Mouse (Mus musculus) ES-Bruce4 (cell line): ENCODE measurements around the gene Neurl2. TPM values are rescaled to one million over a fixed set of nuclear protein-coding genes. Genes with fewer than 3 reads are reported as not detected.
"Not testable (repeated sequence)": the region's sequence is repeated elsewhere in the genome, so short reads cannot be mapped to it uniquely, and the experiment has no call there.

Experiments used
- H3K27ac ChIP-seq: 2 replicates; pipeline ENCODE4 v1.5.1; 2012; ENCODE audit warnings: low read length, inconsistent platforms; ENCODE audit not compliant: insufficient read depth
- H3K27me3 ChIP-seq: 2 replicates; pipeline ENCODE4 v1.6.1; 2012; ENCODE audit warnings: mild to moderate bottlenecking, low read length, inconsistent platforms; ENCODE audit not compliant: control insufficient read depth, poor library complexity, insufficient read depth, severe bottlenecking
- H3K36me3 ChIP-seq: 2 replicates; pipeline ENCODE4 v1.6.1; 2012; ENCODE audit warnings: inconsistent platforms, mild to moderate bottlenecking, low read length, moderate library complexity; ENCODE audit not compliant: control insufficient read depth, poor library complexity, insufficient read depth, severe bottlenecking
- H3K4me1 ChIP-seq: one replicate; pipeline ENCODE4 v1.8.1; 2011; ENCODE audit warnings: low read length; ENCODE audit not compliant: control insufficient read depth, insufficient read depth
- H3K4me3 ChIP-seq: 2 replicates; pipeline ENCODE4 v1.5.1; 2011; ENCODE audit warnings: low read depth, mild to moderate bottlenecking, low read length
- H3K9ac ChIP-seq: 2 replicates; pipeline ENCODE4 v1.6.1; 2012; ENCODE audit warnings: low read depth, mild to moderate bottlenecking, inconsistent platforms; ENCODE audit not compliant: poor library complexity, severe bottlenecking
- H3K9me3 ChIP-seq: replicated peaks from 2 replicates; pipeline ENCODE4 v1.6.1; 2012; ENCODE audit warnings: mild to moderate bottlenecking, low read length, inconsistent platforms; ENCODE audit not compliant: control insufficient read depth, poor library complexity, insufficient read depth, severe bottlenecking
- CTCF ChIP-seq: IDR thresholded peaks from one replicate; pipeline ENCODE4 v1.8.1; 2011; ENCODE audit warnings: low read depth, low read length
- EP300 ChIP-seq: IDR thresholded peaks from 2 replicates; pipeline ENCODE4 v1.6.1; 2011; ENCODE audit warnings: low read depth, low read length; ENCODE audit not compliant: insufficient read depth
- POLR2A ChIP-seq: IDR thresholded peaks from one replicate; pipeline ENCODE4 v1.8.1; 2011; ENCODE audit warnings: low read length; ENCODE audit not compliant: insufficient read depth
- polyA plus RNA-seq: library from polyadenylated mRNA; stranded (reverse); fragments of >200 nt; gene quantifications from 2 replicates; pipeline ENCODE4 v1.2.4, GENCODE M21; 2011; ENCODE audit warnings: low read depth; ENCODE audit not compliant: missing spikeins, insufficient read depth, insufficient read length

Neurl2 gene
- polyA plus RNA-seq, 1 experiment, result 2.8 TPM

GRCm38 (mm10) chr2:164857842-164858553, 24.7 kb upstream of the Neurl2 start:
- Histone ChIP-seq H3K27me3 (no peaks in the 10 kb centered on the region), H3K9ac (peak overlapping the region; percentile 69), H3K4me1 (no peaks in the 10 kb centered on the region), H3K27ac (peak overlapping the region; percentile 81), H3K36me3 (peaks cover 10% of the 10 kb centered on the region), H3K4me3 (peak overlapping the region; percentile 69), H3K9me3 (no peaks in the 10 kb centered on the region)
- TF ChIP-seq POLR2A (no peak), CTCF (no peak), EP300 (peak; percentile 6; the same call in 1 of the 2 replicates)

GRCm38 (mm10) chr2:164857101-164857821, 24.0 kb upstream of the Neurl2 start, which contains the start of gene Pltp:
TSS of gene Pltp (minus strand) at chr2:164857711.
- Histone ChIP-seq H3K9me3 (no peaks in the 10 kb centered on the region), H3K27me3 (no peaks in the 10 kb centered on the region), H3K4me1 (no peaks in the 10 kb centered on the region), H3K36me3 (peaks cover 16% of the 10 kb centered on the region), H3K4me3 (peak within 1 kb of the TSS; percentile 69), H3K27ac (peak within 1 kb of the TSS; percentile 81), H3K9ac (peak within 1 kb of the TSS; percentile 69)
- TF ChIP-seq EP300, result 0 out of 2 replicates have a peak, but pooled peaks have one; percentile 16
- TF ChIP-seq CTCF, result no peak
- no peak for TF ChIP-seq POLR2A

- no peaks in the 10 kb centered on the region for H3K4me1 ChIP-seq
- peaks cover 19% of the 10 kb centered on the region for H3K36me3 ChIP-seq
- H3K9me3 ChIP-seq, result no peaks in the 10 kb centered on the region
- H3K27me3 ChIP-seq, result no peaks in the 10 kb centered on the region
- peak overlapping the region; percentile 68 for H3K27ac ChIP-seq
- H3K4me3 ChIP-seq, result peak overlapping the region; percentile 69
- peak overlapping the region; percentile 69 for H3K9ac ChIP-seq
- TF ChIP-seq CTCF (peak; percentile 18), POLR2A (peak; percentile 49), EP300 (peak; percentile 10; the same call in 1 of the 2 replicates)
These were observed 23.2 kb upstream of the Neurl2 start for GRCm38 (mm10) chr2:164856309-164857100.

- H3K27me3 ChIP-seq, H3K4me3 ChIP-seq, H3K4me1 ChIP-seq, H3K9me3 ChIP-seq, H3K27ac ChIP-seq: not testable (repeated sequence)
- 0 out of 2 replicates have a peak overlapping the region, but pooled peaks have one; percentile 14 for H3K9ac ChIP-seq
- H3K36me3 ChIP-seq, result peaks cover 23% of the 10 kb centered on the region
These were observed 22.3 kb upstream of the Neurl2 start for GRCm38 (mm10) chr2:164855572-164855971.

GRCm38 (mm10) chr2:164850061-164850460, 16.8 kb upstream of the Neurl2 start:
- H3K4me1 ChIP-seq, result no peaks in the 10 kb centered on the region
- no peak overlapping the region for H3K9ac ChIP-seq
- no peak for TF ChIP-seq EP300
- no peak for TF ChIP-seq POLR2A
- TF ChIP-seq CTCF, result no peak
- no peaks in the 10 kb centered on the region for H3K27me3 ChIP-seq
- H3K36me3 ChIP-seq, result peaks cover 28% of the 10 kb centered on the region
- H3K4me3 ChIP-seq, result no peak overlapping the region
- no peak overlapping the region for H3K27ac ChIP-seq
- H3K9me3 ChIP-seq, result no peaks in the 10 kb centered on the region
